Mouse (Mus musculus): ENCODE data around the gene Zbtb16. TPM values are rescaled to one million over a fixed set of nuclear protein-coding genes. Genes with fewer than 3 reads are reported as not detected.

The Zbtb16 gene
- polyA plus RNA-seq, 1 experiment from 2014 or later, result 6.8 TPM

DNA sequence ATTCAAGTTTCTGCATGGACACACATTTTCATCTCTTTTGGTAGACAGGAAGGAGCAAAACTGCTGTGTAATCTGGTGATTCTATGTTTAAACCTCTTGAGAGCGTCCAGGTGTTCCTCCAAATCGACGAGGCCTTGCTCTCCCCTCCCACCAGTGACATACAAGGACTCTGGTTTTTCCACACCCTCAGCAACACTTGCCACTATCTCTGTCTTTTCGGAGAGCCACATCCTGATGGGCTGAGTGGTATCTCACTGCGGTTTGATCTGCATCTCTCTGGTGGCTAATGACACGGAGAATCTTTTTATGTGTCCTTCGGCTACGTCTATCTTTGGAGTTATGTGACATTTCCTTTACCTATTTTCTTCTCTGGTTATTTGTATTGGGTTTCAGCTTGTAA lies 121.0 kb downstream of the Zbtb16 start:
- Histone ChIP-seq H3K36me3 (no peaks in the 10 kb centered on the region), H3K4me3 (no peak overlapping the region), H3K4me2 (no peak overlapping the region), H3K9me3 (no peaks in the 10 kb centered on the region), H3K27ac (replicated peaks) (no peak overlapping the region), H3K27me3 (no peaks in the 10 kb centered on the region), H3K4me1 (replicated peaks) (peaks cover 13% of the 10 kb centered on the region), H3K9ac (no peak overlapping the region)
- 93% methylated on average over 8 of the region's 8 CpGs for WGBS
- ATAC-seq (ENCODE audit: low FRiP score, low read depth), result no peak

DNA sequence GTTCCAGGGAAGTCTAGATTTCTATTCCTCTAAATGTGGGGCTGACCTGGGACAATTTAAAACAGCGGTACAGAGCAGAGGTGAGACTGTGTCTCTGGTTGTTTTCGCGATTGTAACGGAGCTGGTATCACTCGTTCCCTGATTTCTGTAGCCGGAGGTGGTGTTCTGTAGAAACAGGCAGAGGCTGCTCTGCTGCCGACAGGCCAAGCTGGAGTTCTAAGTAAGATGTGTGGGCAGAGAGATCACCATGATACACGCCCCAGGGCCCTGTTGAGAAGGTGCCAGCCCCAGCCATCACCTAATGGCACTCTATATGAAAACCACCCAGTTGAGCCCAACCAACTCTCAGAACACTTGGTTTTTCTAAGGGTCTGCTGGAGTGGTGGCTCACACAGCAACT lies 122.2 kb downstream of the Zbtb16 start:
- WGBS, result 89% methylated on average over 8 of the region's 8 CpGs
- no peaks in the 10 kb centered on the region for H3K9me3 ChIP-seq
- H3K4me3 ChIP-seq, result no peak overlapping the region
- H3K4me2 ChIP-seq, result no peak overlapping the region
- H3K36me3 ChIP-seq, result no peaks in the 10 kb centered on the region
- ATAC-seq (ENCODE audit: low FRiP score, low read depth), result no peak
- no peaks in the 10 kb centered on the region for H3K27me3 ChIP-seq
- H3K9ac ChIP-seq, result no peak overlapping the region
- H3K4me1 ChIP-seq (replicated peaks), result peaks cover 13% of the 10 kb centered on the region
- H3K27ac ChIP-seq (replicated peaks), result no peak overlapping the region

GRCm38 (mm10) chr9:48712985-48713765 lies 122.8 kb downstream of the Zbtb16 start:
- ATAC-seq (ENCODE audit: low FRiP score, low read depth), result no peak
- 86% methylated on average over 13 of the region's 13 CpGs for WGBS

DNA sequence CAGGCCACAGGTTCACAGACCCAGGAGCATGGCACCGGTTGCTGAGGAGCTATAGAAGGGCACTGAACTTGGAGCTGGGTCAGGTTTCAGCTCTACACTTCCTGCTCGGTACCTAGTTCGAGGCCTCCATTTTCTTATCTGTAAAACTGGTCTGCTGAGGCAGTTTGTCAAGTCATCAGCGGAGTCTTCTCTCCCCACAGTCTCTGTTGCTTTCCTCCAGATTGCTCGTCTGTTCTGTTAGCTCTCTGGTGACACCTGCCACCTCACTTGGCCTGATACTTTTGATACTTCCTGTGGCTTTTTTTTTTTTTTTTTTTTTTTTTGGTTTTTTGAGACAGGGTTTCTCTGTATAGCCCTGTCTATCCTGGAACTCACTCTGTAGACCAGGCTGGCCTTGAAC lies 124.2 kb downstream of the Zbtb16 start:
- Histone ChIP-seq H3K4me3 (no peak overlapping the region), H3K4me1 (replicated peaks) (peaks cover 18% of the 10 kb centered on the region), H3K27me3 (no peaks in the 10 kb centered on the region), H3K9me3 (no peaks in the 10 kb centered on the region), H3K9ac (no peak overlapping the region), H3K4me2 (no peak overlapping the region), H3K36me3 (no peaks in the 10 kb centered on the region), H3K27ac (replicated peaks) (no peak overlapping the region)
- no peak for ATAC-seq (ENCODE audit: low FRiP score, low read depth)
- WGBS, result 80% methylated on average over 5 of the region's 5 CpGs

More at GRCm38 (mm10) chr9:48712985-48713765, 122.8 kb downstream of the Zbtb16 start:
- Histone ChIP-seq H3K27me3 (no peaks in the 10 kb centered on the region), H3K4me2 (no peak overlapping the region), H3K9me3 (no peaks in the 10 kb centered on the region), H3K4me3 (no peak overlapping the region), H3K36me3 (no peaks in the 10 kb centered on the region), H3K27ac (replicated peaks) (no peak overlapping the region), H3K4me1 (replicated peaks) (peaks cover 13% of the 10 kb centered on the region), H3K9ac (no peak overlapping the region)

DNA sequence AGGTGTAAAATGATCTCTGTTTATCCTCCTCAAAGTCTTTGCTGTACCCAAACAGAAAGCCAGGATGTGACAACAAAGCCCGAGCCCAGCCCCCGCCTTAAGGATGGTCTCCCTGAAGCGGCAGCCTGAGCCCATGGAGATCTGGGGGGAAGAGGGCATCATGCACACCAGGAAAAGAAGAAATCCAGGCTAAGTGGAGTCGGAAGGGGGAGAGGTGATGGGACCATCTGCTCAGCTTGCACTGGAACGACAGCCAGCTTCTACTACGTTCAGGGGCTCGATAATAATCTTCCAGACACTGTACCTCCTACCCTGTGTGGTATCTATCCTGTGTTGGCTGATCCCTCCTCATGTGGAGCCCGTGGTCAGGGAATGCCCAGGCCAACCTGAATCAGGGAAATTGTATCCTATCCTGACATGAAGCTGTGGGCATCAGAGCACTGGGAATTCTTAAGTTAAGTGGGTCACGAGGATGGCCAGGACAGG lies 124.7 kb downstream of the Zbtb16 start:
- no peak overlapping the region for H3K4me3 ChIP-seq
- peaks cover 20% of the 10 kb centered on the region for H3K4me1 ChIP-seq (replicated peaks)
- no peak overlapping the region for H3K27ac ChIP-seq (replicated peaks)
- no peaks in the 10 kb centered on the region for H3K36me3 ChIP-seq
- no peak overlapping the region for H3K4me2 ChIP-seq
- WGBS, result 42% methylated on average over 9 of the region's 9 CpGs
- ATAC-seq (ENCODE audit: low FRiP score, low read depth), result no peak
- H3K9ac ChIP-seq, result no peak overlapping the region
- H3K27me3 ChIP-seq, result no peaks in the 10 kb centered on the region
- no peaks in the 10 kb centered on the region for H3K9me3 ChIP-seq

GRCm38 (mm10) chr9:48710355-48711295 lies 125.4 kb downstream of the Zbtb16 start:
- H3K27ac ChIP-seq (replicated peaks), result no peak overlapping the region
- no peak overlapping the region for H3K4me3 ChIP-seq
- H3K27me3 ChIP-seq, result no peaks in the 10 kb centered on the region
- WGBS, result 39% methylated on average over 17 of the region's 17 CpGs
- no peaks in the 10 kb centered on the region for H3K36me3 ChIP-seq
- peaks cover 20% of the 10 kb centered on the region for H3K4me1 ChIP-seq (replicated peaks)
- no peak for ATAC-seq (ENCODE audit: low FRiP score, low read depth)
- no peaks in the 10 kb centered on the region for H3K9me3 ChIP-seq
- H3K4me2 ChIP-seq, result no peak overlapping the region
- no peak overlapping the region for H3K9ac ChIP-seq

DNA sequence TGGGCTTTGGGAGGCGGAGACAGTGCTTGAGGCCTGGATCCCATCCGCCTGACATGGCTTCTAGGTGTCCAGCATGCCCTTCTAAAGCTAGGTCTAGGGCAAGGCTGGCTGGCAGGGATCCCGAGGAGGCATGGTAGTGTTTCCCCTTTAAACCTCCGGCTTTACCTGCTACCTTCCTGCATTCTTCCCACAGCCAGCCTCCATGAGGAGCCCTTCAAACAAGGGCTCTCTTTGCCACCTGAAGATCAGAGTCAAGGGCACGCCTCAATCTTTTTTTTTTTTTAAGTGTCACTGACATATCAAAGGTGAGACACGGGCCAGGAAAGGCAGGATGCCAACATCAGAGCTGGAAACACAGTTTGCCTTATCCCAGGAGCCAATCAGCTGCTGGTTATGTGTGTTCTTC lies 128.2 kb downstream of the Zbtb16 start:
- H3K4me2 ChIP-seq, result no peak overlapping the region
- H3K9ac ChIP-seq, result no peak overlapping the region
- H3K36me3 ChIP-seq, result no peaks in the 10 kb centered on the region
- H3K4me3 ChIP-seq, result no peak overlapping the region
- H3K4me1 ChIP-seq (replicated peaks), result peaks cover 20% of the 10 kb centered on the region
- WGBS, result 88% methylated on average over 6 of the region's 6 CpGs
- no peaks in the 10 kb centered on the region for H3K27me3 ChIP-seq
- no peak overlapping the region for H3K27ac ChIP-seq (replicated peaks)
- no peaks in the 10 kb centered on the region for H3K9me3 ChIP-seq
- ATAC-seq (ENCODE audit: low FRiP score, low read depth), result no peak

- H3K36me3 ChIP-seq, result no peaks in the 10 kb centered on the region
- no peaks in the 10 kb centered on the region for H3K9me3 ChIP-seq
- no peak for ATAC-seq (ENCODE audit: low FRiP score, low read depth)
- peaks cover 20% of the 10 kb centered on the region for H3K4me1 ChIP-seq (replicated peaks)
- no peak overlapping the region for H3K27ac ChIP-seq (replicated peaks)
- no peaks in the 10 kb centered on the region for H3K27me3 ChIP-seq
- WGBS, result 53% methylated on average over 14 of the region's 14 CpGs
- no peak overlapping the region for H3K4me2 ChIP-seq
- H3K4me3 ChIP-seq, result no peak overlapping the region
- H3K9ac ChIP-seq, result no peak overlapping the region
Observed at GRCm38 (mm10) chr9:48707134-48707823, 128.7 kb downstream of the Zbtb16 start.

DNA sequence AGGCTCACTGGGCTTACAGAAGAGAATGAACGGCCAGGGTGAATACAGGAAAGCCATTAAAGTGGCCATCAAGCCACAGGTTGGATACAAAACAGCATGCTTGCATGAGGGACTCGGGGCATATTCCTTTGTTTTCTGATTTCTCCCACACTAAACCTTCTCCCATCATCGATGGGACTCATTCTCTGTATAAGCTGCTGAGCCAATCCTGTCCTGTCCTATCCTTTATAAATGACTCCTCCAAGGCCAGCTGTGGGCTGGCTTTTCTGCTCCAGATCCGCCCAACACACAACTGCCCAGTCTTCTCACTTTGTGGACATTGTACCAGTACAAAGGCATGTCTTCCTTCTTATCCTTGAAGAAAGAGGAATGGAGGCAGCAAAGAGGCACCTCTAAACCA lies 134.7 kb downstream of the Zbtb16 start:
- no peak overlapping the region for H3K4me2 ChIP-seq
- no peak overlapping the region for H3K9ac ChIP-seq
- ATAC-seq (ENCODE audit: low FRiP score, low read depth), result no peak
- no peaks in the 10 kb centered on the region for H3K9me3 ChIP-seq
- H3K27me3 ChIP-seq, result no peaks in the 10 kb centered on the region
- 53% methylated on average over 4 of the region's 4 CpGs for WGBS
- no peak overlapping the region for H3K4me3 ChIP-seq
- no peak overlapping the region for H3K27ac ChIP-seq (replicated peaks)
- H3K4me1 ChIP-seq (replicated peaks), result peaks cover 14% of the 10 kb centered on the region
- no peaks in the 10 kb centered on the region for H3K36me3 ChIP-seq

DNA sequence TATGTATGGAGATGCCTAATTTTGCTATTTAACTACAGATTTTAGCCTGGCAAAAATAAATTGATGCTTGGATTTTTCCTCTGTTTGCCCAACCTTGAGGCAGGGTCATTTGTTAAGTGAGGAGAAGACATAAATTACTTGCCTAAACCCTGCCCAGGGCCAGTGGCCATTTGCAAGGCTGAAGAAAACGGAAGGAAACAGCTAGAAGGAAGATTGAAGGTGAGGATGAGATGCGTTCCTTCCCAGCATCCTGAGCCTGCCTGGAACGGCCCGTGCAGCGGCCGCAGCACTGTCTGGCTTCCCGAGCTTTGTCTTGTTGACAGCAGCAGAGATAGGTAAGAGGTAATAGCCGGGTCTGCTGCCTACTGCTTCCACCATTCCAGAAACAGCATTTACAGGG lies 135.2 kb downstream of the Zbtb16 start:
- no peak overlapping the region for H3K27ac ChIP-seq (replicated peaks)
- H3K4me1 ChIP-seq (replicated peaks), result peaks cover 14% of the 10 kb centered on the region
- 63% methylated on average over 8 of the region's 8 CpGs for WGBS
- no peaks in the 10 kb centered on the region for H3K9me3 ChIP-seq
- H3K36me3 ChIP-seq, result no peaks in the 10 kb centered on the region
- H3K4me3 ChIP-seq, result no peak overlapping the region
- no peaks in the 10 kb centered on the region for H3K27me3 ChIP-seq
- no peak overlapping the region for H3K9ac ChIP-seq
- no peak overlapping the region for H3K4me2 ChIP-seq
- ATAC-seq (ENCODE audit: low FRiP score, low read depth), result no peak

DNA sequence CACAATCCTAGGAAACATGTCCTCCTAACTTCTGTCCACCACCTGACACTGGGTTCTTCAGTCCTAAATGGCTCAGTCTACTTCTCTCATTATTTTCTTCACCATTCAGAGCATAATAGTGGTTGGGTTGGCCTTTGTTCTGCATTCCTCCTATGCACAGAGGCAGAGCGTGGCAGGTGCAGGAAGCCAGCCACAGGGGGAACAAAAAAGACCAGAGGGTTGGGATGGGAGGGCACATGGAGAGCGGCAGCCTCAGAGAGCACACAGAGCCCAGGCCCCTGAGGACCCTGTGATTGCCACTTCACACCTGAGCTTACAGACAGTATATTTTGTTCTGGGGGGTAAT lies 138.6 kb downstream of the Zbtb16 start:
- Histone ChIP-seq H3K9me3 (no peaks in the 10 kb centered on the region), H3K27ac (replicated peaks) (no peak overlapping the region), H3K4me2 (no peak overlapping the region), H3K36me3 (no peaks in the 10 kb centered on the region), H3K9ac (no peak overlapping the region), H3K27me3 (no peaks in the 10 kb centered on the region), H3K4me3 (no peak overlapping the region), H3K4me1 (replicated peaks) (peaks cover 19% of the 10 kb centered on the region)
- ATAC-seq (ENCODE audit: low FRiP score, low read depth), result no peak
- WGBS, result 48% methylated on average over 2 of the region's 2 CpGs

Data from hindbrain, embryonic 15.5 days (tissue).